Mouse (Mus musculus): ENCODE results near the gene Cdh10. TPM values are rescaled to one million over a fixed set of nuclear protein-coding genes. Genes with fewer than 3 reads are reported as not detected.
A peak's percentile ranks its signal among the peaks of the same experiment; 100 is the strongest.

Gene Cdh10
- 1.4 and 1.5 TPM in 2 replicates for polyA plus RNA-seq (2015; fragmentation: Nextera tagmentation; extraction: Ambion mirVana)

GRCm38 (mm10) chr15:18818185-18818973, at the start of gene Cdh10:
TSS of gene Cdh10 (plus strand) at chr15:18818947.
- H3K9ac ChIP-seq = no peak within 1 kb of the TSS
- peak within 1 kb of the TSS; percentile 44 for H3K4me3 ChIP-seq (replicated peaks)
- no peaks in the 10 kb centered on the region for H3K4me1 ChIP-seq
- H3K9me3 ChIP-seq = no peaks in the 10 kb centered on the region
- H3K27me3 ChIP-seq (replicated peaks) = no peaks in the 10 kb centered on the region
- no peak; the same call in 1 of the 2 replicates for ATAC-seq (ENCODE audit: insufficient read depth, low FRiP score, low read depth)
- H3K27ac ChIP-seq = no peak within 1 kb of the TSS
- no peaks in the 10 kb centered on the region for H3K36me3 ChIP-seq
- peak within 1 kb of the TSS; percentile 64 for H3K4me2 ChIP-seq
- WGBS = under 1% methylated on average over 24 of the region's 24 CpGs

GRCm38 (mm10) chr15:18809148-18809827, 9.5 kb upstream of the Cdh10 start:
- Histone ChIP-seq H3K9me3 (no peaks in the 10 kb centered on the region), H3K4me3 (replicated peaks) (no peak overlapping the region), H3K9ac (no peak overlapping the region), H3K27me3 (replicated peaks) (no peaks in the 10 kb centered on the region), H3K4me1 (no peaks in the 10 kb centered on the region), H3K36me3 (no peaks in the 10 kb centered on the region), H3K27ac (no peak overlapping the region), H3K4me2 (no peak overlapping the region)
- no peak for ATAC-seq (ENCODE audit: insufficient read depth, low FRiP score, low read depth)
- 47% methylated on average over 4 of the region's 4 CpGs for WGBS

- Histone ChIP-seq H3K27me3 (replicated peaks) (no peaks in the 10 kb centered on the region), H3K4me1 (no peaks in the 10 kb centered on the region), H3K9ac (no peak overlapping the region), H3K27ac (no peak overlapping the region), H3K36me3 (no peaks in the 10 kb centered on the region), H3K4me3 (replicated peaks) (no peak overlapping the region), H3K9me3 (no peaks in the 10 kb centered on the region), H3K4me2 (no peak overlapping the region)
- no peak for ATAC-seq (ENCODE audit: insufficient read depth, low FRiP score, low read depth)
- 62% methylated on average over 3 of the region's 3 CpGs for WGBS
Measured at GRCm38 (mm10) chr15:18817707-18818106, 1.0 kb upstream of the Cdh10 start.

DNA sequence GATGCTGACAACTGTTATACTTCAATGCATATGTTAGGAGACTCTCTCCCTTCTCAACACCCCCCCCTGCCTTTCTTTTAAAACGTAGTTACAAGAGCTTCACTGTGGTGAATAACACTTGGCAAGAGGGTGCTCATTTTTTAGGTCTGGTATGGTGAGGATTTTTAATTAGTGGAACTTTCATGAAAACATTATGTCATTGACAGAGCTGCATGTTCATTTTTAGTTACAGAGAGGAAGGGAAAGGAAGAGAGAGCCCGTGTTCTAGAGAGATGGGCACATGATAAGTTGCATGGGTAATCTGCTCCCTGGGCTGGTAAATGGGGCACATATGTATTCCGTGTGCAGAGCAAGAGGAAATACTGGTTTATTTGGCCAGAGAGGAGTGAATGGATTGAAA, 1.5 kb downstream of the Cdh10 start:
- Histone ChIP-seq H3K9me3 (no peaks in the 10 kb centered on the region), H3K4me1 (no peaks in the 10 kb centered on the region), H3K9ac (no peak overlapping the region), H3K4me2 (no peak overlapping the region), H3K27me3 (replicated peaks) (no peaks in the 10 kb centered on the region), H3K36me3 (no peaks in the 10 kb centered on the region), H3K4me3 (replicated peaks) (no peak overlapping the region), H3K27ac (no peak overlapping the region)
- no peak for ATAC-seq (ENCODE audit: insufficient read depth, low FRiP score, low read depth)
- WGBS = 26% methylated on average over 3 of the region's 3 CpGs

GRCm38 (mm10) chr15:18821114-18821756, 2.5 kb downstream of the Cdh10 start:
- Histone ChIP-seq H3K4me3 (replicated peaks) (no peak overlapping the region), H3K4me1 (no peaks in the 10 kb centered on the region), H3K9ac (no peak overlapping the region), H3K36me3 (no peaks in the 10 kb centered on the region), H3K27me3 (replicated peaks) (no peaks in the 10 kb centered on the region), H3K27ac (no peak overlapping the region), H3K4me2 (no peak overlapping the region), H3K9me3 (no peaks in the 10 kb centered on the region)
- ATAC-seq (ENCODE audit: insufficient read depth, low FRiP score, low read depth) = peak; percentile 76; the same call in 1 of the 2 replicates
- WGBS = 19% methylated on average over 10 of the region's 10 CpGs

DNA sequence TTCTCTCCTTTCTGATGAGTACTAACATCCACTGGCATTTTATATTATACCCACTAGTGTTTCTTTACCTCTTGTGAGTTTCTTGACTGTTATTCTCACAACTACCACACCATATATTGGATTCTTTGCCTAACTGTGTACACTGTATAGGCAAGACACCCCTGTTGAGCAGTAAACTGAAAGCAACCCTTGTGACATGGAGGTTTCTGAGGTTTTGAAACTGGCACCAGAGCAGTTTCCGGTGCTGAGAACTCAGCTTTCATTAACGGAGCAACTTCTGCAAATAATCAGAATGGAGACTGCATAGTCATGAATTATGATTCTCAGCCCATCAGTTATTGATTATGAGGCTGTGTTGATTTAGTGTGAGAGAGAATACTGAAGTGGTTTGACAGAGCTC, 4.7 kb downstream of the Cdh10 start:
- ATAC-seq (ENCODE audit: insufficient read depth, low FRiP score, low read depth) = no peak
- 81% methylated on average over 2 of the region's 2 CpGs for WGBS
- Histone ChIP-seq H3K9me3 (no peaks in the 10 kb centered on the region), H3K9ac (no peak overlapping the region), H3K36me3 (no peaks in the 10 kb centered on the region), H3K27me3 (replicated peaks) (no peaks in the 10 kb centered on the region), H3K4me2 (no peak overlapping the region), H3K27ac (no peak overlapping the region), H3K4me3 (replicated peaks) (no peak overlapping the region), H3K4me1 (no peaks in the 10 kb centered on the region)

- Histone ChIP-seq H3K9ac (no peak overlapping the region), H3K9me3 (no peaks in the 10 kb centered on the region), H3K4me2 (no peak overlapping the region), H3K36me3 (no peaks in the 10 kb centered on the region), H3K27me3 (replicated peaks) (no peaks in the 10 kb centered on the region), H3K4me3 (replicated peaks) (no peak overlapping the region), H3K27ac (no peak overlapping the region), H3K4me1 (no peaks in the 10 kb centered on the region)
- no peak; the same call in 1 of the 2 replicates for ATAC-seq (ENCODE audit: insufficient read depth, low FRiP score, low read depth)
- 18% methylated on average over 4 of the region's 4 CpGs for WGBS
Measured at GRCm38 (mm10) chr15:18832263-18832662, 13.5 kb downstream of the Cdh10 start.

DNA sequence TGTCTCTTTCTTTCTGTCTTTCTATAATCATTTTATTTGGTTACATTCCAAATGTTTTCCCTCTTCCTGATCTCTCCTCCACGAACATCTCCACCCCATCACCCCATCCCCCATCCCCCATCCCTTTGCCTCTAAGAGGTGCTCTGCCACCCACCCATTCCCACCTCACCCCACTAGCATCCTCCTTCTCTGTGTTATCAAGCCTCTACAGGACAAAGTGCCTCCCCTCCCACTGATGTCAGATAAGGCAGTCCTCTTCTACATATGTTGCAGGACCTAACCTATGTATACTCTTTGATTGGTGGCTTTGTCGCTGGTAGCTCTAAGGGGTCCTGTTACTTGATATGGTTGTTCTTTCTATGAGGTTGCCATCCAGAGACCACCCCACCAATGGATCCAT, 23.0 kb downstream of the Cdh10 start:
- no peak overlapping the region for H3K9ac ChIP-seq
- no peak for ATAC-seq (ENCODE audit: insufficient read depth, low FRiP score, low read depth)
- H3K27ac ChIP-seq = no peak overlapping the region
- no peak overlapping the region for H3K4me2 ChIP-seq
- no peaks in the 10 kb centered on the region for H3K9me3 ChIP-seq
- no peaks in the 10 kb centered on the region for H3K36me3 ChIP-seq
- H3K4me3 ChIP-seq (replicated peaks) = no peak overlapping the region
- no peaks in the 10 kb centered on the region for H3K27me3 ChIP-seq (replicated peaks)
- H3K4me1 ChIP-seq = no peaks in the 10 kb centered on the region
- whole genome bisulfite sequencing = 77% methylated on average over 2 of the region's 2 CpGs

GRCm38 (mm10) chr15:18844807-18845206, 26.1 kb downstream of the Cdh10 start:
- H3K27me3 ChIP-seq (replicated peaks) = no peaks in the 10 kb centered on the region
- ATAC-seq (ENCODE audit: insufficient read depth, low FRiP score, low read depth) = no peak
- no peak overlapping the region for H3K4me3 ChIP-seq (replicated peaks)
- H3K27ac ChIP-seq = no peak overlapping the region
- H3K4me1 ChIP-seq = no peaks in the 10 kb centered on the region
- no peaks in the 10 kb centered on the region for H3K9me3 ChIP-seq
- no peak overlapping the region for H3K9ac ChIP-seq
- no peaks in the 10 kb centered on the region for H3K36me3 ChIP-seq
- WGBS = 60% methylated on average over 5 of the region's 5 CpGs
- no peak overlapping the region for H3K4me2 ChIP-seq

- no peaks in the 10 kb centered on the region for H3K4me1 ChIP-seq
- H3K27me3 ChIP-seq (replicated peaks) = no peaks in the 10 kb centered on the region
- no peak for ATAC-seq (ENCODE audit: insufficient read depth, low FRiP score, low read depth)
- H3K9me3 ChIP-seq = no peaks in the 10 kb centered on the region
- WGBS = 71% methylated on average over 2 of the region's 2 CpGs
- H3K36me3 ChIP-seq = no peaks in the 10 kb centered on the region
- H3K4me2 ChIP-seq = no peak overlapping the region
- no peak overlapping the region for H3K9ac ChIP-seq
- H3K27ac ChIP-seq = no peak overlapping the region
- H3K4me3 ChIP-seq (replicated peaks) = no peak overlapping the region
Measured at GRCm38 (mm10) chr15:18850497-18850896, 31.8 kb downstream of the Cdh10 start.

- no peak overlapping the region for H3K4me3 ChIP-seq (replicated peaks)
- no peak overlapping the region for H3K9ac ChIP-seq
- 48% methylated on average over 2 of the region's 2 CpGs for WGBS
- no peaks in the 10 kb centered on the region for H3K36me3 ChIP-seq
- no peaks in the 10 kb centered on the region for H3K27me3 ChIP-seq (replicated peaks)
- no peak for ATAC-seq (ENCODE audit: insufficient read depth, low FRiP score, low read depth)
- H3K4me1 ChIP-seq = no peaks in the 10 kb centered on the region
- no peak overlapping the region for H3K4me2 ChIP-seq
- H3K9me3 ChIP-seq = no peaks in the 10 kb centered on the region
- H3K27ac ChIP-seq = no peak overlapping the region
Measured at GRCm38 (mm10) chr15:18858135-18858534, 39.4 kb downstream of the Cdh10 start.

- 90% methylated on average over 2 of the region's 2 CpGs for WGBS
Measured at GRCm38 (mm10) chr15:18869871-18870270, 51.1 kb downstream of the Cdh10 start.

More at GRCm38 (mm10) chr15:18869871-18870270, 51.1 kb downstream of the Cdh10 start:
- Histone ChIP-seq H3K9me3 (no peaks in the 10 kb centered on the region), H3K27ac (no peak overlapping the region), H3K4me3 (replicated peaks) (no peak overlapping the region), H3K27me3 (replicated peaks) (no peaks in the 10 kb centered on the region), H3K4me1 (no peaks in the 10 kb centered on the region), H3K9ac (no peak overlapping the region), H3K4me2 (no peak overlapping the region), H3K36me3 (no peaks in the 10 kb centered on the region)
- ATAC-seq (ENCODE audit: insufficient read depth, low FRiP score, low read depth) = no peak
